Mouse (Mus musculus) hindbrain, embryonic 14.5 days (tissue): Measurements from ENCODE around the gene Ncam1. TPM values are rescaled to one million over a fixed set of nuclear protein-coding genes. Genes with fewer than 3 reads are reported as not detected.

Experiments
- ATAC-seq: fragments of 200-750 bp; cut with Nextera tagmentation; 2 replicates; pipeline ENCODE4 v1.8.0; 2017; ENCODE audit warnings: moderate number of reproducible peaks, mild to moderate bottlenecking, moderate TSS enrichment, moderate library complexity; ENCODE audit not compliant: low FRiP score
- DNase-seq: peaks from one replicate; pipeline ENCODE4 v3.0.0-alpha.2; 2015; ENCODE audit warnings: low spot score
- H3K27ac ChIP-seq: fragments of 300-500 bp; sonication (generic); 2 replicates; pipeline ENCODE4 v1.5.1; 2014; ENCODE audit warnings: mild to moderate bottlenecking, moderate library complexity
- H3K27me3 ChIP-seq: fragments of 300-500 bp; sonication (generic); 2 replicates; pipeline ENCODE4 v1.6.1; 2014; ENCODE audit warnings: mild to moderate bottlenecking, low read length, mixed read lengths; ENCODE audit not compliant: control insufficient read depth, insufficient read depth
- H3K36me3 ChIP-seq: fragments of 300-500 bp; sonication (generic); replicated peaks from 2 replicates; pipeline ENCODE4 v1.6.1; 2014; ENCODE audit not compliant: control insufficient read depth, insufficient read depth
- H3K4me1 ChIP-seq: fragments of 300-500 bp; sonication (generic); replicated peaks from 2 replicates; pipeline ENCODE4 v1.6.1; 2014; ENCODE audit warnings: antibody characterized with exemption, low read length, mixed read lengths; ENCODE audit not compliant: control insufficient read depth, insufficient read depth
- H3K4me2 ChIP-seq: fragments of 300-500 bp; sonication (generic); replicated peaks from 2 replicates; pipeline ENCODE4 v1.6.1; 2014; ENCODE audit warnings: mild to moderate bottlenecking, moderate library complexity
- H3K4me3 ChIP-seq: fragments of 300-500 bp; sonication (generic); replicated peaks from 2 replicates; pipeline ENCODE4 v1.5.1; 2014; ENCODE audit warnings: mild to moderate bottlenecking, low read length
- H3K9ac ChIP-seq: fragments of 300-500 bp; sonication (generic); 2 replicates; pipeline ENCODE4 v1.6.1; 2014
- H3K9me3 ChIP-seq: fragments of 300-500 bp; sonication (generic); 2 replicates; pipeline ENCODE4 v1.6.1; 2016; ENCODE audit warnings: low read length; ENCODE audit not compliant: control insufficient read depth
- WGBS: fragments of 180-500 bp; shearing (Covaris S2); extraction: QIAGEN DNeasy Blood & Tissue Kit; methylation state at CpG from one replicate; pipeline ENCODE4 v1.1.7; 2014; 5-methylcytosine and 5-hydroxymethylcytosine counted together
- polyA plus RNA-seq: library from polyadenylated mRNA; unstranded; fragments of >200 nt; fragmentation: Nextera tagmentation; extraction: Ambion mirVana; gene quantifications from 2 replicates; pipeline ENCODE4 v1.2.1, GENCODE M21; 2014

Gene Ncam1
- polyA plus RNA-seq, 1 experiment from 2014 or later: 349 TPM

DNA sequence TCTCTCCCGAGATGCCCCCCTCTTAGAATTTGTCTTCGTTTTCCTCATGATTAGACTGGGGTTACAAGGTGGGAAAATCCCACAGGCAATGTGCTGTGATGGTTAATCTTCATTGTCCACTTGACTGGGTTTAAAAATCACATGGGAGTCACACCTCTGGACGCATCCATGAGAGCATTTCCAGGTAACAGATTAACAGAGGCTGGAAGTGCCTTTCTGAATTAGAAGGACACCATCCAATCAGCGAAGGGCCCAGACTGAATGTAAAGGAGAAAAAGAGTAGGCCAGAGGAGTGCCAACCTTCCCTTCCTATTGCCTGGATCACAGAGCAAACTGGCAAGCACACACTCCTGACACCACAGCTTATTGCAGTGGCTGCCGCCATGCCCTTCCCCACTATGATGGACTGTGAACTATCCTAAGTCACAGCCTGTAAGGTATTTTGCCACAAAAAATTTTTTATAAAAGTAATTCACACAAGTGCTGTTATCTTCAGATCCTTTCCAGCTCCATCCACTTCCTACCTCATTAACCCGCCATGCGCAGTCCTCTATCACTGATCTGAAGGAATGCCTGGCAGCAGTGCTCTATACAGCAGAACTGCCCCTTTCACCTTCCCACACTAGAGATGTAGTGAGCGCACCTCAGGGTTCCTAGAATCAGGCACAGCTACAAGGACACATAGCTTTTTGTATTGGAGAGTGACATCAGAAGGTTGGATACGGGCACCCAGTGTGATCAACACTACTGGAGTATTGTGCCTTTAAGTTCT is 94.3 kb downstream of the Ncam1 start:
- no peak overlapping the region for H3K4me2 ChIP-seq
- no peaks in the 10 kb centered on the region for H3K9me3 ChIP-seq
- no peaks in the 10 kb centered on the region for H3K27me3 ChIP-seq
- ATAC-seq (no peak; the same call in 1 of the 2 replicates), DNase-seq (no peak)
- no peak overlapping the region for H3K4me3 ChIP-seq
- 0 out of 2 replicates have a peak, but pooled peaks cover 5% of the 10 kb centered on the region for H3K36me3 ChIP-seq
- peak overlapping the region; percentile 21; the same call in 1 of the 2 replicates for H3K27ac ChIP-seq
- no peak overlapping the region; the same call in 1 of the 2 replicates for H3K9ac ChIP-seq
- WGBS: 70% methylated on average over 9 of the region's 9 CpGs
- peaks cover 13% of the 10 kb centered on the region for H3K4me1 ChIP-seq

DNA sequence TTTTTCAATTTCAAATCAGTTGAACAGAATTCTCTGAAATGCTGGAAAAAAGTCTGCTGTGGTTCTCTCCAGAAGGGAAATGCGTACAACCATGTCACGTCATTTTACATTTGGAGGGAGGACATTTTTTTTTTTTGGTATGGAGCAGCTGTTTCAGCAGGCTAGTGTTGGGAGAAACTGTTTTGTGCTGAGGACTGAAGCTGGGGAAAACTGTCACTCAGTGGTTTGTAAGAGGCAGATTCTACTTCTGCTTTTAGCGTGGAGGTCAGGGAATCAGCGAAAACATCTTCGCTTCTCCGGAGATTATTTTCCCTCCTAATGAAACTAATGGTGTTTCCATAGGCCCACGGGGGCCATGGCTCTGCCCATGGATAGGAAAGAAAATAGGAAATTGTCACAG is 103.4 kb downstream of the Ncam1 start:
- H3K4me1 ChIP-seq: peaks cover 18% of the 10 kb centered on the region
- no peak overlapping the region for H3K4me2 ChIP-seq
- DNase-seq (no peak), ATAC-seq (no peak)
- no peaks in the 10 kb centered on the region for H3K27me3 ChIP-seq
- H3K4me3 ChIP-seq: no peak overlapping the region
- WGBS: 72% methylated on average over 7 of the region's 7 CpGs
- H3K27ac ChIP-seq: no peak overlapping the region
- H3K9ac ChIP-seq: no peak overlapping the region
- no peaks in the 10 kb centered on the region for H3K9me3 ChIP-seq
- H3K36me3 ChIP-seq: no peaks in the 10 kb centered on the region

DNA sequence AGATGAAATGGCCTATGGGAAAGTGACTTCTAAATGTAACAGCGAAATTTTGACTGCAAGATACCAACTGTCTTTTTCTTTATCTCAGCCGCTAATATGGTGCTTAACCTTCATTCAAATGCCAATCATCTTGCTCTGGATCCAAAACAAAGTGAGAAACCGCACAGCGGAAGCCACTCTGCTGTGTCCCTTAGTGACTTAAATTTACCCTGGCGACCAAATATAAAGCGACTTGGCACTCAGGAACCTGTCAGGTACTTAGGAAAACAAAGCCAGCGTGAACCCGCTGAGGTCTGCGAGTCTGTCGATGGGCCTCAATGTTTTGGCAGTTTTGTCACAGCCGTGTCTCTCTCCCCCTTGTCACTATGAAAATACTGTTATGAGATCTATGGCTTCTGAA is 105.9 kb downstream of the Ncam1 start:
- Histone ChIP-seq H3K27me3 (no peaks in the 10 kb centered on the region), H3K9me3 (no peaks in the 10 kb centered on the region), H3K4me1 (peaks cover 18% of the 10 kb centered on the region), H3K27ac (no peak overlapping the region), H3K36me3 (no peaks in the 10 kb centered on the region), H3K9ac (no peak overlapping the region), H3K4me2 (no peak overlapping the region), H3K4me3 (no peak overlapping the region)
- no peak for ATAC-seq
- DNase-seq: no peak
- 74% methylated on average over 11 of the region's 11 CpGs for WGBS

DNA sequence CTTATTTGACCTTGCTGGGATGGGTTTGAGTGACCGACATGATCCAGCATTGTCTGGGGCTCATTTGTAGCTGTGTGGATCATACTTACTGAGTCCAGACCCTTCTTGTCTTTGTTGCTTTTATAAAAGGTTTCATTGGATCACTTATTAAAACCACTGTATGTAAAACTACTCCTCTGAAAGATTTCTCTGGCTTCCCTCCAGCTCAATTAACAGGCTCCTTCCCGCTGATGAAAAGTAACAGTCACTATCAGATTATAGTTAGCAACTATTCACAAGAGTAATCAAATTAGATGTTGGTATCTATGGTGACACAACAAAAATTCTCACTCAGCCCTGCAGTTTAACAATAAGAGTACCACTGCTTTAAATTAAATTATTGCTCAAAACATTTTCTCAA is 107.4 kb downstream of the Ncam1 start:
- WGBS: 37% methylated on average over 2 of the region's 2 CpGs

DNA sequence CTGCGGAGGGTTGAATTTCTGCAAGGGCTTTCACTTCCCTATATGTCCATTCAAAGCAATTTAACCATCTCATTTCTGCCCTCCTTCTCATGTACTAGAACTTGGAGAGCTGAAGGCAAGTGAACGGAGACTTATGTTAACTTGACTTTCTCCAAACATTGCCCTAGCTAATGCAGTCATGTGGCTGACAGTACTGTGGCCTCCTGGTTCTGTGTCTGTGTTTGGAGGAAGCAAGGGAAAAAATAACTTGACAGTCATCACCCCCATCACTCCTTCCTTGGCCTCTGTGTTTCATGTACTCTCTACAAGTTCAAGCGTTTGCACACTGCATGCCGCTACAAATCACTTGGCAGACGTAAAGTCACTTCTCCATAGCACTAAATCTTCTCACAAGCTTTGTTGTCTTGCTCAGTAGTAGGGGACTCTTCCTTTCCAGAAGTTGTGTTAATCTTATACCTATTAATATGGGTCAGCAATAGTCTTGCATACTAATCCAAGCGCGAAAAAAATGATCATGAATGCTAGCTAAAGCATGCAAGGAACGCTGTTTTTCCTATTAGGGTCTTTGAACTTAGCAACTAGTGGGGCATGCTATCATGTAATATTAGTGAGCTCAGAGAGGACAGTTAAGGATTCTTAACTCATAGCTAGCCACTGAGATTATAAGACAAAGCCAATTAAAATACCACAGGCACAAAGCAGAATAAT is 115.0 kb downstream of the Ncam1 start:
- ATAC-seq (no peak), DNase-seq (no peak)
- no peak overlapping the region for H3K4me2 ChIP-seq
- no peaks in the 10 kb centered on the region for H3K27me3 ChIP-seq
- 86% methylated on average over 8 of the region's 8 CpGs for WGBS
- no peak overlapping the region for H3K4me3 ChIP-seq
- no peak overlapping the region for H3K27ac ChIP-seq
- no peak overlapping the region for H3K9ac ChIP-seq
- H3K9me3 ChIP-seq: no peaks in the 10 kb centered on the region
- H3K36me3 ChIP-seq: no peaks in the 10 kb centered on the region
- peaks cover 33% of the 10 kb centered on the region for H3K4me1 ChIP-seq

More for the DNA sequence above, 107.4 kb downstream of the Ncam1 start:
- no peaks in the 10 kb centered on the region for H3K36me3 ChIP-seq
- H3K4me2 ChIP-seq: no peak overlapping the region
- no peaks in the 10 kb centered on the region for H3K27me3 ChIP-seq
- DNase-seq: no peak
- H3K4me3 ChIP-seq: no peak overlapping the region
- no peak overlapping the region for H3K9ac ChIP-seq
- no peaks in the 10 kb centered on the region for H3K9me3 ChIP-seq
- peaks cover 18% of the 10 kb centered on the region for H3K4me1 ChIP-seq
- H3K27ac ChIP-seq: no peak overlapping the region
- ATAC-seq: no peak

DNA sequence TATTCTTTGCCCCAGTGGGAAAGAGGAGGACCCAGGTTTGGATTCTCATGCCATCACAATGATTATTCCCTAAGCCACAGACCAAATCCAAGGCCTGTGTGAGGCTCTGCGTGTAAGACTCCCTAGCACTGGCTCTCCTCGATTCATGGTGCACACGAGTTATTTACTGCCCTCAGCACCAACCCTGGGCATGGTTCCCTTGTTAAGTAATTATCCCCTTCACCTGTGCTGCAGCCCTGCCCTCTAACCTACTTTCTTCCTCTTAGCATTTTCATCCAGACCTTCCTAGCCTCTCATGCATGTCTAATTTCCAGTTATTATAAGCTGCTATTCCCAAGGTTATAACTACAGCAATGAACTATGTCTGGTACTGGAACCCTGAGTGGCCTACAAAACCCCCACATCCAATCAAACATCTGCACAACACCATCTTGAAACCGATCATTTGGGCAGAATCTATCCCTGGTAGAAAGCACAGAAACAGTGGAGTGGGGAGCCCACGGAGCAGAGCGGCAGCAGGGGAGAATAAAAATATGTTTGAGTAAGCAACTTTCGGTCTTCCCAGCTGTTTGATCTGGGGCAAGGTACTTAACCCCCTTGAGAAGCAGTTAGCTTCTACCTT is 116.8 kb downstream of the Ncam1 start:
- H3K4me3 ChIP-seq: no peak overlapping the region
- H3K36me3 ChIP-seq: no peaks in the 10 kb centered on the region
- no peaks in the 10 kb centered on the region for H3K9me3 ChIP-seq
- H3K27me3 ChIP-seq: no peaks in the 10 kb centered on the region
- WGBS: 71% methylated on average over 7 of the region's 7 CpGs
- DNase-seq (no peak), ATAC-seq (no peak)
- no peak overlapping the region for H3K27ac ChIP-seq
- peaks cover 33% of the 10 kb centered on the region for H3K4me1 ChIP-seq
- H3K4me2 ChIP-seq: no peak overlapping the region
- H3K9ac ChIP-seq: no peak overlapping the region

DNA sequence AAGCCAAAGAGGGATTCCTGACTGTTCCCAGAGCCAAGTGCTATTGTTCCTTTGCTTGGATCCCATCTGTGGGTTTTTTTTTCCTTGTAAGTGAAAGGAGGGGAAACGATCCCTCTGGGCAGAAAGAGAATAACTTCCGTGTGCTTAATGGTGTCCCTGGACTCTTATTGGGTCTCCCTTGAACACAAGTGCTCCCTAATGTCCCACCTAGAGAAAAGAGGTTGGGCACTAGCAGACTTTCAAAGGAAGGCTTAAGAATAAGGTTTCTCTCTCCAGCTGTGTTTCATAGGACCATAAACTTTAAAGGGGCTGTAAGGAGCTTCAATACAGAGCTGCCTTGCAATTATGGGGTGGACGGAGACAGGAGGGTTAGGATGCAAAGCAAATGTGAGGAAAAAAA is 119.5 kb downstream of the Ncam1 start:
- no peak overlapping the region for H3K9ac ChIP-seq
- peaks cover 33% of the 10 kb centered on the region for H3K4me1 ChIP-seq
- no peaks in the 10 kb centered on the region for H3K9me3 ChIP-seq
- no peaks in the 10 kb centered on the region for H3K27me3 ChIP-seq
- WGBS: 43% methylated on average over 3 of the region's 3 CpGs
- no peaks in the 10 kb centered on the region for H3K36me3 ChIP-seq
- H3K4me2 ChIP-seq: no peak overlapping the region
- ATAC-seq (no peak), DNase-seq (no peak)
- H3K27ac ChIP-seq: no peak overlapping the region
- H3K4me3 ChIP-seq: no peak overlapping the region

DNA sequence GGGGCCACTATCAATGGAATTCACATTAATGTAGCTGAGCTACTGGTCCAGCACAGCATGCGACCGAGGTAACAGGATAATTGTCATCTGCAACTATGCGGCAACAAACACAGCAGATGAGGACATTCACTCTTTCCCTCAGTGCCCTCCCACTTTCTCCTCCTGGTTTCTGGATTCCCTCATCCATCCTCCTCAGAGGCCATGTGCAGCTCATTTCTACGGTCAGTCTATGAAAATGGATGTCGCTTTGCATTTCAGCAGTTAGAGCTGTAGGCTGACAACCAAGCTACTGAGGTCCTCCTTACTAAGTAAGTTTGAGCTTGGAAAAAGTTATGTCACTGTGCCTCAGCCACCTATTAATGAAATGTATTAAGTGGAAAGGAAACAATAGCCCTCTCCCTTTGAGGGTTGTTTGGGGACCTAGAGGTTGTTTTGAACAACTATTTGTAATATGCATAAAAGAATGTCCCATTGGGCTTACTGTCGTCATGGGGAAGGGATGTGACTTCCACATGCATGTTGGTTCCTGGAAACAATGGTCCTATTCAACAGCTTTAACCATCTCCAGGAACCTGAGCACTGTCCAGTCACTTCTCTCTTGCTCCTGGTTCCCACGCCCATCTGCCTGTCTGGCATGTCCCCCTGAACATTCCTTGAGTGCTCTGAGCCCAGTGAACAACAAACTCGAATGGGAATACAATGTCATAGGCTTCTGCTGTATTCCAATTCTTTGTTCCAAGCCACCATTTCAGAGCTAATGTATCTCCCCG is 122.8 kb downstream of the Ncam1 start:
- ATAC-seq (no peak), DNase-seq (no peak)
- 54% methylated on average over 9 of the region's 9 CpGs for WGBS
- Histone ChIP-seq H3K4me1 (peaks cover 26% of the 10 kb centered on the region), H3K27me3 (no peaks in the 10 kb centered on the region), H3K4me2 (no peak overlapping the region), H3K27ac (0 out of 2 replicates have a peak overlapping the region, but pooled peaks have one; percentile 4), H3K9me3 (no peaks in the 10 kb centered on the region), H3K4me3 (no peak overlapping the region), H3K36me3 (no peaks in the 10 kb centered on the region; the same call in 1 of the 2 replicates), H3K9ac (no peak overlapping the region)
